Mouse (Mus musculus): Measurements from ENCODE around the gene Cdh13.

Gene Cdh13

GRCm38 (mm10) chr8:119034037-119034436 is 750.5 kb downstream of the Cdh13 start:
- no peak for DNase-seq (ENCODE audit: low read depth in 2 of 2, low spot score in 2 of 2)

- no peak for DNase-seq (ENCODE audit: low read depth in 2 of 2, low spot score in 2 of 2)
Observed at GRCm38 (mm10) chr8:119035126-119035525, 751.6 kb downstream of the Cdh13 start.

GRCm38 (mm10) chr8:119037571-119037970 is 754.0 kb downstream of the Cdh13 start:
- DNase-seq (ENCODE audit: low read depth in 2 of 2, low spot score in 2 of 2): no peak

GRCm38 (mm10) chr8:119039358-119039757 is 755.8 kb downstream of the Cdh13 start:
- no peak for DNase-seq (ENCODE audit: low read depth in 2 of 2, low spot score in 2 of 2)

- DNase-seq (ENCODE audit: low read depth in 2 of 2, low spot score in 2 of 2): no peak
Observed at GRCm38 (mm10) chr8:119057876-119058275, 774.3 kb downstream of the Cdh13 start.

GRCm38 (mm10) chr8:119061671-119062070 is 778.1 kb downstream of the Cdh13 start:
- DNase-seq (ENCODE audit: low read depth in 2 of 2, low spot score in 2 of 2): no peak

- no peak for DNase-seq (ENCODE audit: low read depth in 2 of 2, low spot score in 2 of 2)
Observed at GRCm38 (mm10) chr8:119064523-119064922, 781.0 kb downstream of the Cdh13 start.

GRCm38 (mm10) chr8:119072291-119072690 is 788.8 kb downstream of the Cdh13 start:
- no peak for DNase-seq (ENCODE audit: low read depth in 2 of 2, low spot score in 2 of 2)

GRCm38 (mm10) chr8:119085022-119085421 is 801.5 kb downstream of the Cdh13 start:
- no peak for DNase-seq (ENCODE audit: low read depth in 2 of 2, low spot score in 2 of 2)

GRCm38 (mm10) chr8:119098261-119098660 is 814.7 kb downstream of the Cdh13 start:
- no peak for DNase-seq (ENCODE audit: low read depth in 2 of 2, low spot score in 2 of 2)

GRCm38 (mm10) chr8:119102871-119103270 is 819.3 kb downstream of the Cdh13 start:
- no peak for DNase-seq (ENCODE audit: low read depth in 2 of 2, low spot score in 2 of 2)

- no peak for DNase-seq (ENCODE audit: low read depth in 2 of 2, low spot score in 2 of 2)
Observed at GRCm38 (mm10) chr8:119109655-119110054, 826.1 kb downstream of the Cdh13 start.

- DNase-seq (ENCODE audit: low read depth in 2 of 2, low spot score in 2 of 2): no peak
Observed at GRCm38 (mm10) chr8:119112861-119113260, 829.3 kb downstream of the Cdh13 start.

- DNase-seq (ENCODE audit: low read depth in 2 of 2, low spot score in 2 of 2): no peak
Observed at GRCm38 (mm10) chr8:119121236-119121635, 837.7 kb downstream of the Cdh13 start.

- no peak for DNase-seq (ENCODE audit: low read depth in 2 of 2, low spot score in 2 of 2)
Observed at GRCm38 (mm10) chr8:119127841-119128240, 844.3 kb downstream of the Cdh13 start.

GRCm38 (mm10) chr8:119128266-119128665 is 844.7 kb downstream of the Cdh13 start:
- no peak for DNase-seq (ENCODE audit: low read depth in 2 of 2, low spot score in 2 of 2)

- no peak for DNase-seq (ENCODE audit: low read depth in 2 of 2, low spot score in 2 of 2)
Observed at GRCm38 (mm10) chr8:119156454-119156921, 873.0 kb downstream of the Cdh13 start.

GRCm38 (mm10) chr8:119158628-119159027 is 875.1 kb downstream of the Cdh13 start:
- DNase-seq (ENCODE audit: low read depth in 2 of 2, low spot score in 2 of 2): no peak

GRCm38 (mm10) chr8:119159794-119160193 is 876.3 kb downstream of the Cdh13 start:
- DNase-seq (ENCODE audit: low read depth in 2 of 2, low spot score in 2 of 2): no peak

GRCm38 (mm10) chr8:119164076-119164475 is 880.5 kb downstream of the Cdh13 start:
- DNase-seq (ENCODE audit: low read depth in 2 of 2, low spot score in 2 of 2): no peak

- DNase-seq (ENCODE audit: low read depth in 2 of 2, low spot score in 2 of 2): no peak
Observed at GRCm38 (mm10) chr8:119177226-119177935, 893.8 kb downstream of the Cdh13 start.

GRCm38 (mm10) chr8:119180626-119181025 is 897.1 kb downstream of the Cdh13 start:
- DNase-seq (ENCODE audit: low read depth in 2 of 2, low spot score in 2 of 2): no peak

GRCm38 (mm10) chr8:119195695-119196094 is 912.2 kb downstream of the Cdh13 start:
- DNase-seq (ENCODE audit: low read depth in 2 of 2, low spot score in 2 of 2): no peak

Data from CD8-positive naive resting alpha-beta T cell, adult 2 months (primary cell).